Mouse (Mus musculus): ENCODE measurements around the gene Klf7.

GRCm38 (mm10) chr1:64000597-64000996, 121.5 kb downstream of the Klf7 start:
- TF ChIP-seq POLR2A (IDR thresholded peaks at IDR 0.05; ENCODE audit: control insufficient read depth, extremely low read depth, insufficient read depth, low read length, poor library complexity) (no peak), CTCF (IDR thresholded peaks at IDR 0.05; ENCODE audit: borderline replicate concordance, control insufficient read depth, extremely low read depth, insufficient read depth, low read length, poor library complexity) (no peak)

Measured in thymus, adult 2 months (tissue).